Mouse (Mus musculus) hindlimb bud, embryonic 11.5 days (tissue): Measurements from ENCODE around the gene Relb.
"Not testable (repeated sequence)": the region's sequence is repeated elsewhere in the genome, so short reads cannot be mapped to it uniquely, and the experiment has no call there.

Experiments
- DNase-seq: peaks from one replicate; pipeline ENCODE4 v3.0.0-alpha.2; 2012; ENCODE audit warnings: low read depth, low spot score; ENCODE audit errors: extremely low spot score

Gene Relb

DNA sequence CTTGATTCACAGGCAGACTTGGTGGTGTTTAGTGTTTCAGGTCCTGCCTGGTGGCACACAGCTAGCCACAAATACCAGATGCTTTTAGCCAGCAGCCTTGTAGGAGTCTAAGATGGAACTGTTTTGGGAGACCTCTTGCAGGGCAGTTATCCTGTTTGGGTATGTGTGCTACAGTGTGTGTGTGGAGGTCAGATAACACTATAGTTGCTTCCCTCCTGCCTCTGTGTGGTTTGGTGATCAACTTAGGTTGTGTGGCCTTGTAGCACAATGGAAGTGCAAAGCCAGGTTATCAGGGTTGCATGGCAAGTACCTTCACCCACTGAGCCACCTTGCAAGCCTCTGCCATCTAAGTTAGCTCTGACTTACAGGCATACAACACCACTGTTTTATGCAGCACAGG lies 3.5 kb upstream of the Relb start:
- DNase-seq, result no peak

DNA sequence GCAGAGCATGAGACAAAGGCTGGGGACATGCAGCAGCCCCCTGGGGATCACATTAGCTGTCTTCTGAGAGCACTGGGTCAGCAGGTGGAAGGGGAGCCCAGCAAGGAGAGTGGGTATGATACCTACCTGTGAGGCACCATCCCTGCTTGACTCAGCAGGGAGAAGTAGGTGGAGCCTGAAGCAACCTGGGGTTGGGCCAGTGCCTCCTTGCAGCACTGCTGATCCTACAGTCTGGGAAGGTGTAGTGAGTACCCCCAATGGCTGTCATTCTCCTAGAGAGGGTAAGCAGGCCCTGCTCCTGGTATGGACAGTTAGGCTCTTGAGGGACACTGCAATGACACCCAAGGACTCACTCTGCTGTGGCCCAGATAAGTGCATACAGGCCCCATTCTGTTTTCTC lies 3.0 kb upstream of the Relb start:
- no peak for DNase-seq

DNA sequence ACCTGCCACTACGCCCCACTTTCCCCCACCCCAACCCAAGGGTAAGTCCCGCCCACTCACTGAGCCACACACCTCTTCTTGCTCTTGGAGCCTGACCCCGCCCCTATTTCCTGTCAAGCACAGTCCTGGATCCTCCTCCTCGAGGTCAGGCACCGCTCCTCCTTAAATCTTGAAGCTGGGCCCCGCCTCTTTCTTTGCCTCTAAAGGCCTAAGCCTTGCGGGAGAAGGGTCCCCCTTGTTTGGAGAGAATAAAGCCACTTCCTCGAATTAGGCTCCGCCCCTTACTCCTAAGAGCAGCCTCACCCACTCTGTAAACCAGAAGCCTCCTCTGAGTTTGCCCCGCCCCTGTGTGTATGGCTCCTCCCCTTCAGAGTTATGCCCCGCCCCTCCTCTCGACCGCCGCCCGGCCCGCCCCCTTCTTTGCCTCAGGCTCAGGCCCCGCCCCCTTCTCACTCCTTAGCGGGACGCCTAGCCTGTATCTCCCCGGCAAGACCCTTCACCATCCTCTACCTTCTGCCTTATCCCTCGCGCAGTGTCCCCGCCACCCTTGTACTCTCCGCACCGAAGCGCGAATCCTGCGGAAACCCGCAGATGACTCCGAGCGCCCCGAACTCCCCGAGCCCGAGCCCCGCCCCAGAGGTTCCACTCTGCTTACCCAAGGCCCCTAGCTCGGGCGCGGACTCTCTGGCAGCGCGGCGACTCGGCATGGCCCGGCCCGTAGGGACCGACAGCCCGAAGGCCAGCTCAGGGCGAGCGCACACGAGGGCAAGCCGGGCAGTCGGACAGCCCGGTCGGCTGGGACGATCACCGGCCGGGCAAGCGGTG lies 490 bp downstream of the Relb start:
- DNase-seq, result peak; percentile 71

DNA sequence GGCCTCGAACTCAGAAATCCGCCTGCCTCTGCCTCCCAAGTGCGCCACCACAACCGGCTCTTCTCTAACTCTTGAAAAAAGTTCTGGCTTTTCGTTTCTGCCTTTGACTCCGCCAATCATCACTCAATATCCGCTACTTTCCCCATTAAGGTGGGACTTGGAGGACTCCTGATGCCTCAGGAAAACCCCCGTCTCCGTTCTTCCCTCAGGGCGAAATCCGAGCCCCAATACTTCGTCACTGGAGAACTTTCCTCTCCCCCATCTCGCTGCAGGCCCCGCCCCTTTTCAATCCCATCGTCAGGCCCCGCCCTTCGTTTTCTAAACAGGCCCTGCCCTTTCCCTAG lies 1.1 kb downstream of the Relb start:
- no peak for DNase-seq

DNA sequence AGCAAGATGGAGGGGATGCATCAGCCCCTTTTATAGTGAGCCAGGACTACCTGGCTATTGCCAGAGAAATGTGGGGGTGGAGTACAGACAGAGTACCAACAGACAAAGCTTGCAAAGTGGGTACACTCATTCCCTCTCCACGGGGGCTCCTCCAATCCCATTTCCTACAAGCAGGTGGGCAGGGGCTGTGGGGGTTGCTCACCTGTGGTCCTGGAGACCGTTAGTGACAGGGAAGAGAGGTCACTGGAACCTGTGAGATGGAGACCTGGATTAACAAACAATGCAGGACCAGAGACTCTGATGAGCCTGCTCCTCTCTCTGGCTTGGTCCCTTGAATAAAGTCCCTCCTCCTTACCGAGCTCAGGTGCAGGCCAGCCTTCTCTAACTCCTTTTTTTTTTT lies 1.5 kb downstream of the Relb start:
- DNase-seq, result no peak

DNA sequence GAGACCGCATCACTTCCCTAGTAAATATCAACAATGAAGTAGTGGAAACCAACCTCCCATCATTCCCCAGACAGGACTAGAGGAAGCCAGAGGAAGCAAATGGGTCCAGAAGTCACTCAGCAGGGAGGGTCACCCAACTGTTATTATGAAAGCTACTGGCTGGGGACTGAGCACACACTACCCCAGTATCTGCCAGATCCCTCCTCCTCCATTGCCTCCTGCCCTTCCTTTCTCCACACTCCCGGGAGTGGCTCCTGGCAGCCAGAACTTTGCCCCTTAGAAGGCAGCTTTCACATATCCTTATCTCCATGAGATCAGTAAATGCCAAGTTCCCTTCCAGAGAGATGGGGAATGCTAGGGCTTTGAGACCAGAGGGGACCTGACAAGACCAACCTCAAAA lies 5.8 kb downstream of the Relb start:
- DNase-seq, result no peak

DNA sequence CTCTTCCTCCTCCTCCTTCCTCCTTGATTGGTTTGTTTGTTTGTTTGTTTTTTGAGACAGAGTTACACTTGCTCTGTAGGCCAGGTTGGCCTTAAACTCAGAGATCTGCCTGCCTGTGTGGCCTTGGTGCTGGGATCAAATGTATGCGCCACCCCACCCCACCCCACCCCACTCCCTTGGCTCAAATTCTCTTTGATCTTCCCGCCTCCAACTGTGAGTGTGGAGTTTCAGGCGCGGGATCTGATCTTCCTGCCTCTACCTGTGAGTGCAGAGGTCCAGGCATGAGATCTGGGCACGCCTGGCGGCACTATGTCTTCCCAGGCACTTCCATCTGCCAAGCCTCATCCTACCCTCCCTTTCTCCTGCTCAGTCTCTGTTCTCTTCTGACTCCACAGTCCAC lies 7.0 kb downstream of the Relb start:
- DNase-seq, result no peak

DNA sequence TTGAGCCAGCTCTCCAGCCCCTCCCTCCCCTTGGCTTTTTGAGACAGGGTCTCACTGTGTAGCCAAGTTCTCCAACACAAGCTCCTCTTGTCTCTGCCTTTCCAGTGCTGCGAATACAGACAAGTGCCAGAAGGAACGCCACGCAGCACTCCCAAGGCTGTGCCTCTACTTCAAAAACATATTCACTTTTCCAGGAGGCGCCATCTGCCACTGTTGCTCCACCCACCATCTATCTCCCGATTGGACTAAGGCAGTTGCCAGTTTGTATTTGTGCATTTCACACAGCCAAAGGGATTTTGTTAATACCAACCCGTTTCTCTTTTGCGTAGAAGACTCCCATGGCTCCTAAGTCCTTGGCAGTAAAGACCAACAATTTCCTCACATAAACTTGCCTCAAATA lies 8.4 kb downstream of the Relb start:
- no peak for DNase-seq

DNA sequence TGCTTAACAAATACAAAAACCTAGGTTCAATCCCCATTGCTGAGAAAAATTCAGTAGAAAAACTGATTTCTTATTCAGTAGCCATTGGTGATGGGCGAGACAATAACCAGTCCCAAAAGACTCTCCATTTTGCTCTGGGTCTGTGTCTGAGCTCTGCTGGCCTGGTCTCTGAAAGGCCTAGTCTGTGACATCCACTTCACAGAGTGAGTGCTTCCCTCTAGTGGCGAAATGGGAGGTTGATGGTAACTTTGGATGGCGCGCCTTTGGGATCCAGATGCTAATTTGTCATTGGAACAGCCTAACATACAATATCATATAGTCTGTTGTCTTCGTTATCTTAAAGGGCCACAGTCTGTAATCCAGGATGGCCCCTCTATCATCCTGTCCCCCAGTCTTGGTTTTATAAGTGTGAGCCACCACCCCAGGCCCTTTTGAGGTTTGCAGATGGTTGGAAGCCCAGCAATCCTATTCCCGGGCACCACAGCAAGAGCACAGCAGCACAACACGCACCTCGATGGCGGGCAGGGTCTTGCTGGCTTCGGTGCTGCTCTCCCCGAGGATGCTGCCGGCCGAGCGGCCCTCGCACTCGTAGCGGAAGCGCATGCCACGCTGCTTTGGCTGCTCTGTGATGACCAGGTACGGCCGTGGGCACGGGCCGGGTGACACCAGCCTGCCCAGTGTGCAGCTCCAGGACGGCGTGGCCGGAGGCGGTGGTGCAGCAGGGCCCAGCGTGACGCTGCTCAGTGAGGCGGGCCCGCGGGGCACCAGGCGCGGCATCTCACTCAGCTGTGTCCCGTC lies 10.0 kb downstream of the Relb start:
- peak; percentile 87 for DNase-seq

DNA sequence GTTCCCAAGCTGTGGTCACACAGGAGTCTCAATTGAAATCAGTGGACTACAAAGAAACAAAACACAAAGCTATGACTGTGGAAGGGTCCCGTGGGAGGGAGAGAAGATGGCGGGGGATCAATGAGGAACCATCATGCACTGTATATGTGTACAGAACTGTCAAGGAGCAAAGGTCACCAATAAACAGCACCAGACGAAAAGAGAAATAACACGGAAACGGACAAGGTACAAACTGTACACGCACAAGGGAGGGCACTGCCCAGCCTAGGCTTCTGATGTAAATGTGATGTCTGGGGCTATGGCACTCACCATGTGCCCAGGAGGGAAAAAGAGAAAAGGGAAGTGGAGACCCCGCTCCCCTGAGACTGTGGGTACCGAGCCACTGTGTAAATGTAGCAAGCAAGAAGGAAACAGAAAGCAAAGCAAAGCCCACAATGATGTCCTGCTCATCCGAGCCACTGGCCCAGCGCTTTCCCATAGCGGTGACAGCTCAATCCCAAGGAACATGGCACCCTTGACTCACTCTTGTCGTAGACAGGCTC lies 14.1 kb downstream of the Relb start:
- DNase-seq, result no peak

DNA sequence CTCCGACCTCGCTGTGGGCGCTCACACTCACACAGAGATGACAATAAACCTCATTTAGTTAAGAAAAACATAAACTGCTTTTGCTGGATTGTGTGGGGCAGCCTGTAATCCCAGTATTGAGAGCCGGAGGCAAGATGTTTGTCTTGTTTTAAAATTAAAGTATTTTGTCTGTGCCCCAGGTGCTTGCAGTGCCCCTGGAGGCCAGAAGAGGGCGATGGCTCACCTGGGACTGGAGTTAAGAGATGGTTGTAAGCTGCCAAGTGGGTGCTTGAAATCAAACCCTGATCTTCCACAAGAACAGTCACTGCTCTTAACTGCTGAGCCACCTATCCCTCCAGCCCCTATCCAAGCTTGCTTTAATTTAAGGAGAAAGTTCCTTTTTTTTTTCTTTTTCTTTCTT lies 18.3 kb downstream of the Relb start:
- no peak for DNase-seq

DNA sequence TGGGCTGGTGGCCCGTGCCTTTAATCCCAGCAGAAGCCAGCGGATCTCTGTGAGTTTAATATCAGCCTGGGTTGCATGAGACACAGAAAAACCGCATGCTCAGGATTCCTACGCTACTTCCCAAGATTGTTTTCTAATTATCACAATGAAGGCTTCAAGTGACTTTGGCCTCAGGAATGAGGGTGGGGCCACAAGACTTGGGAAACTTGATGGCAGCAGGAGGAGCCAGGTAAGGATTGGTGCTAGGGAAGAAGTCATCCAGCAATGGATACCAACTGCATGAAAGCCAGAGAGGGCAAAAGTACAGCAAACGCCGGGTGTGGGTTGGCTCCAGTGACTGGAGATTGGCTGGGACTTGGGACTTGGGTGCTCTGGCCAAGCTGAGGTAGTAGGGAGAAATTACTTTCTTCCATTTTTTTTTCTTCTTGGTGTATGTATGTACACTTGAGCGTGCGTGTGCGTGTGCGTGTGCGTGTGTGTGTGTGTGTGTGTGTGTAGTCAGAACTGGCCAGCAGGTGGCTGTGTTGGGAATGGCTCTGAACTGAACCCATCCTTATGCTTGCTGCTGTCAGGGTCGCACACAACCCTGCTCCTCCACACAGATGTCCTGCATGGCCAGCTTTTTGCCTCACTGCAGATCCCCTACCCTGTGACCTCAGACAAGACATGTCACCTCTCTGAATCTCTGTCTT lies 19.5 kb downstream of the Relb start:
- no peak for DNase-seq

DNA sequence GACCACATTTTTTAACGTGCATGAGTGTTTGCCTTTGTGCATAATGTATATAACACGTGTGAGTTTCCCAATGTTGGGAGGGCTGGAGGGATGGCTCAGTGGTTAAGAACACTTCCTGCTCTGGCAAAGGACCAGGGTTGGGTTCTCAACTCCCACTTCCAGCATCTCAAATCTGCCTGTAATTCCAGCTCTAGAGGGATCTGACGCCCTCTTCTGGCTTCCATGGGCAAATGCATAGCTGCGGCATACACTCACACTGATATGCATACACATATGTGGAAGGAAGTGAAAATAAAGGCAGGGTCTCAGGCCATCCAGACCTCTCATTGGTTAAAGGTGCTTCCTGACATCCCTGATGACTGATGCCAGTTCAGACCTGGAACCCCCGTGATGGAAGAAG lies 21.9 kb downstream of the Relb start:
- no peak for DNase-seq

DNA sequence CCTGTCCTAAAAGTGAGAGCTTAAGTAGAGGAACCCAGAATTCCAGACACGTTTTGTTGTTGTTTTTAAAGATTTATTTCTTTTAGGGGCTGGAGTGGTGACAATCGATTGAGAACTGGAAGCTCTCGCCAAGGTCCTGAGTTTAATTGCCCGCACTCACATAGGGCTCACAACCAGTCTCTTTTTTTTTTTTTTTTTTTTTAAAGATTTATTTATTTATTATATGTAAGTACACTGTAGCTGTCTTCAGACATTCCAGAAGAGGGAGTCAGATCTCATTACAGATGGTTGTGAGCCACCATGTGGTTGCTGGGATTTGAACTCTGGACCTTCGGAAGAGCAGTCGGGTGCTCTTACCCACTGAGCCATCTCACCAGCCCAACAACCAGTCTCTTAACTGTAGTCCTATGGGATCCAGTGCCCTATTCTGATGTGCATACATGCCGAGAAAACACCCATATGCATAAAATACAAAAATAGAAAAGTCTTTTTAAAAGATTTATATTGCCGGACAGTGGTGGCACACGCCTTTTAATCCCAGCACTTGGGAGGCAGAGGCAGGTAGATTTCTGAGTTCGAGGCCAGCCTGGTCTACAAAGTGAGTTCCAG lies 24.5 kb downstream of the Relb start:
- DNase-seq, result not testable (repeated sequence)

DNA sequence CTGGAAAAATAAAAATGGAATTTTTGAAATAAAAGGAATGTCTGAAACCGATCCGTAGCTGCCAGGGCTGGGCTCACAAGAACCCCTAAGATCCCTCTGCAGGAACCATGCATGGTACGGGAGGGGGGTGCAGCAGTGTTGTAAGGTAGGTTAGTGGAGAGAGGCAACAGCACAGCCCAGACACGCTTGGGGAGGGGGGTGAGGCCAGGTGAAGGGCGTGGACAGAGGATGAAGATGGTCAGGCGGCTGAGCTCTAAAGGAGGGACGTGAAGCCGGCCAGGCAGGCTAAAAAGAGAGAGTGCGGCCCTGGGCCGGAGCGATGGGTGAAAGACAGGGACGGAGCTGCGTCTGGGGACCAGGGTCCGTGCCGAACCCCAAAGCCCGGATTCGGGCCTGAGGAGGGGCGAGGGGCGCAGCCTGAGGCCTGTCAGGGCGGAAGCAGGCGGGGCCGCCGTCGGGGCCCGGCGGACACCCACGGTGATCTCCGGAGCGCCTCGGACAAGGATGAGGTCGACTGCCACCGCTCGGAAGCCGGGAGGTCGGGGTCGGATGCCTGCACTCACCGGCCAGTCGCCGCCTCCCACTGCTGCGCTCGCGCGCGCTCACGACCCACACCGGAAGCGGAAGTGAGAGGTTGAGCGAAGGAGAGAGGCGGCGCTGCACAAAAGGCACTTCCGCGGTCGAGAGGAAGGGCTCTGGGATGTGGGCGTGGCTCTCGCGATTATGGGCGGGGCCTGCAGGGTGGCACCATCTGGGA lies 25.2 kb downstream of the Relb start, which contains the start of gene Clasrp:
Gene Clasrp, minus strand, starts transcription at position 638 of the 757 bp plus-strand sequence.
- peak; percentile 79 for DNase-seq

DNA sequence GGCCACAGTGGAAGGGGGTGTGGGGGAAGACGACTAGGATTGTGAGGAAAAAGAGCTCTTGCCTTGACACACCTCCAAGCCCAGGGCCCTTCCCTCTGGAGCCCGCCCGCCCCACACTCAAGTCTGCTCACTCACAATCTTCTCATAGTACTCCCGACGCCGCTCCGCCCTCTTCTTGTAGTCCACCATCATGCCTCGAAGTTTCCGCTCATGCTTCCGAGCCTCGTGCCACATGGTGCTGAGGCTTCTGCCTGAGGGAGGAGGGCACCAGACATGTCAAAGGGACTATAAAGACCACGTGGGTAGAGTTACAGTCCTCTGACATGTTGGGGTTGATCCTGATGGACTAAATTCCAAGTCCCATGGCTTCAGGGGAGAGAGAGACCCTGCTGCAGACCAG lies 26.2 kb downstream of the Relb start:
- DNase-seq, result no peak

DNA sequence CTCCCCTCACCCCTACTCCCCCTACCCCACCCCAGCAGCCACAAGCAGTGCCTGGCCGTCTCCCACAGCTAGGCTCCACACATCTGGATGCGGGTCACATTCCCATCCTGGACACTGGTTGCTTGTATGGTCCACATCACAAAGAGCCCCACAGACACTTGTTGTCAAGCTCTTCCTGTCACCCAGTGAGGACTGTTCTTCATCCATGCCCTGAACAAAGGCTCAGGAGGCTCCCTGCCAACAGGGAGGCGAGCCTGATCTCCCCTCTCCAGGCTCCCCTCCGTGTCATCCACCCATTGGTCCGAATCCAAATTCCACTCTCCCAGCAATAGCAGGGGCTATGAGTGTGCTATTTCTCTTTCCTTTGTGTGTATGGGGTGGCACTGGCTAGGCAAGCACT lies 28.7 kb downstream of the Relb start:
- DNase-seq, result no peak

DNA sequence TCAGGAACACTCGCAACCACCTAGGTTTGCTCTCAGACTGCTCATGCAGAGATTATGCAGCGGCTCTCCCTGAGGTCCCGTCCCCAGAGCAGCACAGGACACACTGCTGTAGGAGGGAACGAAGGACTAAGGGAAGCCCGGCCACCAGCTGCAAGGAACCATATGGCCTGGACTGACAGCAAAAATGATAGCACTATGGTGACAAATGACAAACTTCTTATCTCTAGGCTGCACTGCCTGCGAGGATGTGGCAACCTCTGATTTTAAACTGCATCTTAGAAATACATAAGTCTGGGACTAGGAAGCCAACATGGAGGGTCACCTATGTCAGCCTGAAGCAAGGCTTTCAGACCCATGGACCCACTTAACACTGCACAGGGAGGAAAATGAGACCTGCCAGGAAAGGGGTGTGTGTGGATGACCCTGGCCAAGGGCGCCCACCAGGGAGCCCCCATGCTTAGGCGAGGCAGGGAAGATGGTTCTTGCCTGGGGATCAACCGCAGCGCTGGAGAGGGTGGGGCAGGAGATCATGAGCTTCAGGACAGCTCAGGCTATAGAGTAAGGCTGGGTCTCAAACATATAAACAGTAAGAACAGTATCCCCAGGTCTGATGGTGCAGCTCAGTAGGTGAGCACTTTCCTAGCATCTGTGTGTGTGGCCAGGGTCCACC lies 36.0 kb downstream of the Relb start:
- DNase-seq, result no peak

DNA sequence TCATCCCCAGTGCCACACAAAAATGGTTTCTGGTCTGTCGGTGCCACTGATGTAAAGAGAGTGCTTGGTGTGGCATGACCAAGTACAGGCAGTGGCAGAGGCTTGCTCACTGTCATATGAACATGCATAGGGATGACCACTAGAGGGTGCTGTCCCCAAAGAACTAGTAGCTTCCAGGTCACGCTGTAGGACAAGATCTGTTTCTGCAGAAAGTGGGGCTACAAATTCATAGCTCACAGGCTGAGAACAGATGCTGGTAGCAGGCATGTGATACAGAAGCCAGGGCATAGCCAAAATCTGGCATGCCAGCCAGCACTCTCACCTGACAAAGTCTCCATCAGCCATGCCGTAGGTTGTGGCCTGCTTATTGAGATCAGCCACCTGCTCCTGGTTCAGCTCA lies 39.3 kb downstream of the Relb start:
- DNase-seq, result peak; percentile 73

DNA sequence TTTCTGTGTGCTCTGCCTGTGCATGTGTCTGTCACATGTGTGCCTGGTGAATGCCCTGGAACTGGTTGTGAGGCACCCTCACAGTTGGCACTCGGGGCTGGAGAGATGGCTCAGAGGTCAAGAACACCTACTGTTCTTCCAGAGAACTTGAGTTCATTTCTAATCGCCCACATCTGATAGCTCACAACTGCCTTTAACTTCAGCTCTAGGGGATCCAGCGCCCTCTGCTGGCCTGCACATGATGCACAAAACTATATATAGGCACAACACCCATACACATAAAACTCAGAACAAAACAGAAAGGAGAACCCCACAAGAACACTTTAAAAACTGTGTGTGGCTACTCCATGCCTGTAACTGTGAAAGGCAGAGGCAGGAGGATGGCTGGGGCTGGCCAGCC lies 40.0 kb downstream of the Relb start:
- DNase-seq, result no peak
